In genomic region chr16:43579111-43579510, GRCm38 (mm10) we compare ENCODE assay signal across 10 mouse cellular contexts.
DNase-seq lines count a peak whose midpoint lies in the region; ATAC-seq lines count a peak whose summit lies in the region.
"Had no signal": no experiment of that assay in that cellular context is flagged by ENCODE, and none has a peak within 500 bp of the region (broad histone marks: within the 10 kb centered on the region; RNA-seq: fewer than 3 reads in every experiment).

No protein-coding gene starts in this region.

- H3K9me3 ChIP-seq in heart, embryonic 13.5 days: no peaks in the 10 kb centered on the region
- H3K9me3 ChIP-seq: neural tube, embryonic 12.5 days had no signal

- H3K36me3 ChIP-seq in heart, embryonic 13.5 days: no peaks in the 10 kb centered on the region

- H3K27me3 ChIP-seq in heart, embryonic 13.5 days (replicated peaks): no peaks in the 10 kb centered on the region
- H3K27me3 ChIP-seq: neural tube, embryonic 12.5 days had no signal

- no peak for ATAC-seq in heart, embryonic 13.5 days (ENCODE audit: extremely low read depth, insufficient number of reproducible peaks, low FRiP score, low TSS enrichment)
- no peak for ATAC-seq in erythroid progenitor cell, adult 5-6 weeks (replicated peaks; ENCODE audit: low FRiP score, poor library complexity, severe bottlenecking)
- ATAC-seq: intestine, embryonic 16.5 days had no signal

- H3K4me3 ChIP-seq in heart, embryonic 13.5 days: no peak overlapping the region
- H3K4me3 ChIP-seq: neural tube, embryonic 12.5 days had no signal

- intact Hi-C loops in left cerebral cortex, postnatal 4 days (cut with DNase I): loop anchor here (10.0 kb wide), 2 partner anchors 64 to 744 kb away; no protein-coding TSS in a partner anchor

- 0 out of 2 replicates have a peak overlapping the region, but pooled peaks have one; percentile 5 for H3K4me2 ChIP-seq in heart, embryonic 13.5 days
- H3K4me2 ChIP-seq: neural tube, embryonic 12.5 days had no signal

- peak; percentile 54 for DNase-seq in left cerebral cortex, postnatal 4 days
- DNase-seq in left cerebral cortex, adult 18-20 months (ENCODE audit: low spot score in 2 of 2): no peak
- peak; percentile 85 to 88 for DNase-seq in cerebellum, adult 18-20 months
- DNase-seq in kidney, postnatal 4 days: peak; percentile 49 to 68
- no peak for DNase-seq in MN1 (ENCODE audit: low spot score)
- no peak for DNase-seq in urinary bladder, adult 18-20 months (ENCODE audit: low spot score in 2 of 2)

- peak overlapping the region; percentile 78 for H3K27ac ChIP-seq in heart, embryonic 13.5 days (replicated peaks)
- H3K27ac ChIP-seq: neural tube, embryonic 12.5 days had no signal

- 55% methylated on average over 4 of the region's 4 CpGs for WGBS in heart, embryonic 13.5 days

- peaks cover 88% of the 10 kb centered on the region for H3K4me1 ChIP-seq in heart, embryonic 13.5 days

- 0 out of 2 replicates have a peak overlapping the region, but pooled peaks have one; percentile 6 for H3K9ac ChIP-seq in heart, embryonic 13.5 days
- H3K9ac ChIP-seq: neural tube, embryonic 12.5 days had no signal

Comparison
In these comparisons a context has a peak if more than half of its experiments do, and no peak if none do; other contexts are left out.
1. DNase-seq: peak in left cerebral cortex, postnatal 4 days (single experiment), cerebellum, adult 18-20 months (2 of 2) and kidney, postnatal 4 days (2 of 2); none in left cerebral cortex, adult 18-20 months (0 of 2), MN1 (single experiment) and urinary bladder, adult 18-20 months (0 of 2).